Mouse (Mus musculus) midbrain, embryonic 10.5 days (tissue): ENCODE results near the gene Sumo3. TPM values are rescaled to one million over a fixed set of nuclear protein-coding genes. Genes with fewer than 3 reads are reported as not detected.

Experiments used
- DNase-seq: peaks from one replicate; pipeline ENCODE4 v3.0.0-alpha.2; 2017; ENCODE audit warnings: low spot score
- H3K27ac ChIP-seq: fragments of 300-500 bp; sonication (generic); replicated peaks from 2 replicates; pipeline ENCODE4 v1.5.1; 2016; ENCODE audit warnings: mild to moderate bottlenecking
- H3K27me3 ChIP-seq: fragments of 300-500 bp; sonication (generic); 2 replicates; pipeline ENCODE4 v1.6.1; 2016; ENCODE audit warnings: low read depth, mild to moderate bottlenecking; ENCODE audit not compliant: poor library complexity, severe bottlenecking
- H3K36me3 ChIP-seq: fragments of 300-500 bp; sonication (generic); 2 replicates; pipeline ENCODE4 v1.6.1; 2016; ENCODE audit warnings: mild to moderate bottlenecking, moderate library complexity
- H3K4me1 ChIP-seq: fragments of 300-500 bp; sonication (generic); 2 replicates; pipeline ENCODE4 v1.6.1; 2016
- H3K4me3 ChIP-seq: fragments of 300-500 bp; sonication (generic); 2 replicates; pipeline ENCODE4 v1.5.1; 2016; ENCODE audit warnings: mild to moderate bottlenecking, moderate library complexity
- H3K9me3 ChIP-seq: fragments of 300-500 bp; sonication (generic); replicated peaks from 2 replicates; pipeline ENCODE4 v1.6.1; 2016; ENCODE audit warnings: mild to moderate bottlenecking
- WGBS: fragments of 180-500 bp; shearing (Covaris S2); methylation state at CpG from one replicate; pipeline ENCODE4 v1.1.7; 2016; 5-methylcytosine and 5-hydroxymethylcytosine counted together
- polyA plus RNA-seq: library from polyadenylated mRNA; unstranded; fragments of >200 nt; fragmentation: Nextera tagmentation; extraction: Ambion mirVana; gene quantifications from 2 replicates; pipeline ENCODE4 v1.2.1, GENCODE M21; 2016

Sumo3 gene
- polyA plus RNA-seq, 1 experiment from 2014 or later = 403 TPM

- Histone ChIP-seq H3K36me3 (peaks cover 47% of the 10 kb centered on the region), H3K4me3 (peak overlapping the region; percentile 78), H3K9me3 (no peaks in the 10 kb centered on the region), H3K27ac (peak overlapping the region; percentile 90), H3K4me1 (peaks cover 33% of the 10 kb centered on the region), H3K27me3 (no peaks in the 10 kb centered on the region)
- peak; percentile 18 for DNase-seq
- 76% methylated on average over 8 of the region's 8 CpGs for WGBS
These were observed 15.6 kb downstream of the Sumo3 start for GRCm38 (mm10) chr10:77621546-77621945.

GRCm38 (mm10) chr10:77622055-77622988, 16.4 kb downstream of the Sumo3 start, which contains the start of gene Ube2g2:
Gene Ube2g2, plus strand, starts transcription at chr10:77622275.
- H3K36me3 ChIP-seq = peaks cover 42% of the 10 kb centered on the region
- no peaks in the 10 kb centered on the region for H3K9me3 ChIP-seq
- WGBS = under 1% methylated on average over 86 of the region's 96 CpGs
- H3K4me3 ChIP-seq = peak within 1 kb of the TSS; percentile 78
- H3K4me1 ChIP-seq = peaks cover 33% of the 10 kb centered on the region
- peak; percentile 88 for DNase-seq
- H3K27me3 ChIP-seq = no peaks in the 10 kb centered on the region
- H3K27ac ChIP-seq = peak within 1 kb of the TSS; percentile 90

- Histone ChIP-seq H3K4me3 (peak overlapping the region; percentile 78), H3K27ac (peak overlapping the region; percentile 90), H3K36me3 (peaks cover 35% of the 10 kb centered on the region), H3K9me3 (no peaks in the 10 kb centered on the region), H3K27me3 (no peaks in the 10 kb centered on the region), H3K4me1 (peaks cover 33% of the 10 kb centered on the region)
- DNase-seq = no peak
- WGBS = 21% methylated on average over 8 of the region's 8 CpGs
These were observed 17.2 kb downstream of the Sumo3 start for GRCm38 (mm10) chr10:77623069-77623492.

GRCm38 (mm10) chr10:77623639-77624400, 17.9 kb downstream of the Sumo3 start:
- H3K27me3 ChIP-seq = no peaks in the 10 kb centered on the region
- no peaks in the 10 kb centered on the region for H3K9me3 ChIP-seq
- 92% methylated on average over 10 of the region's 10 CpGs for WGBS
- peak overlapping the region; percentile 78 for H3K4me3 ChIP-seq
- H3K4me1 ChIP-seq = peaks cover 33% of the 10 kb centered on the region
- peaks cover 28% of the 10 kb centered on the region; the same call in 1 of the 2 replicates for H3K36me3 ChIP-seq
- DNase-seq = no peak
- H3K27ac ChIP-seq = peak overlapping the region; percentile 90

GRCm38 (mm10) chr10:77624570-77624995, 18.7 kb downstream of the Sumo3 start:
- H3K27ac ChIP-seq = no peak overlapping the region
- H3K4me1 ChIP-seq = peaks cover 33% of the 10 kb centered on the region
- H3K27me3 ChIP-seq = no peaks in the 10 kb centered on the region
- H3K9me3 ChIP-seq = no peaks in the 10 kb centered on the region
- H3K36me3 ChIP-seq = peaks cover 21% of the 10 kb centered on the region; the same call in 1 of the 2 replicates
- H3K4me3 ChIP-seq = no peak overlapping the region
- 87% methylated on average over 7 of the region's 7 CpGs for WGBS
- DNase-seq = no peak

GRCm38 (mm10) chr10:77626036-77626435, 20.1 kb downstream of the Sumo3 start:
- no peak for DNase-seq
- no peak overlapping the region for H3K4me3 ChIP-seq
- no peak overlapping the region for H3K27ac ChIP-seq
- no peaks in the 10 kb centered on the region for H3K9me3 ChIP-seq
- H3K4me1 ChIP-seq = peaks cover 33% of the 10 kb centered on the region
- H3K27me3 ChIP-seq = no peaks in the 10 kb centered on the region
- 85% methylated on average over 7 of the region's 7 CpGs for WGBS
- peaks cover 24% of the 10 kb centered on the region for H3K36me3 ChIP-seq

- 80% methylated on average over 7 of the region's 7 CpGs for WGBS
These were observed 20.7 kb downstream of the Sumo3 start for GRCm38 (mm10) chr10:77626591-77626990.

GRCm38 (mm10) chr10:77627497-77627896, 21.6 kb downstream of the Sumo3 start:
- H3K36me3 ChIP-seq = peaks cover 36% of the 10 kb centered on the region
- H3K27ac ChIP-seq = no peak overlapping the region
- 27% methylated on average over 2 of the region's 2 CpGs for WGBS
- no peaks in the 10 kb centered on the region for H3K27me3 ChIP-seq
- no peak overlapping the region for H3K4me3 ChIP-seq
- peak; percentile 74 for DNase-seq
- no peaks in the 10 kb centered on the region for H3K9me3 ChIP-seq
- H3K4me1 ChIP-seq = peaks cover 27% of the 10 kb centered on the region

More at GRCm38 (mm10) chr10:77626591-77626990, 20.7 kb downstream of the Sumo3 start:
- H3K36me3 ChIP-seq = peaks cover 29% of the 10 kb centered on the region
- H3K9me3 ChIP-seq = no peaks in the 10 kb centered on the region
- no peak for DNase-seq
- peaks cover 31% of the 10 kb centered on the region for H3K4me1 ChIP-seq
- no peaks in the 10 kb centered on the region for H3K27me3 ChIP-seq
- H3K4me3 ChIP-seq = no peak overlapping the region
- no peak overlapping the region for H3K27ac ChIP-seq

- no peak overlapping the region for H3K27ac ChIP-seq
- H3K36me3 ChIP-seq = peaks cover 49% of the 10 kb centered on the region
These were observed 23.3 kb downstream of the Sumo3 start for GRCm38 (mm10) chr10:77629163-77629562.

GRCm38 (mm10) chr10:77629970-77630369, 24.1 kb downstream of the Sumo3 start:
- peaks cover 51% of the 10 kb centered on the region for H3K36me3 ChIP-seq
- H3K27me3 ChIP-seq = no peaks in the 10 kb centered on the region
- H3K27ac ChIP-seq = no peak overlapping the region
- no peaks in the 10 kb centered on the region for H3K9me3 ChIP-seq
- WGBS = 100% methylated on average over 1 of the region's 1 CpGs
- no peak for DNase-seq
- H3K4me3 ChIP-seq = no peak overlapping the region
- peaks cover 12% of the 10 kb centered on the region for H3K4me1 ChIP-seq

More at GRCm38 (mm10) chr10:77629163-77629562, 23.3 kb downstream of the Sumo3 start:
- H3K4me1 ChIP-seq = peaks cover 16% of the 10 kb centered on the region
- DNase-seq = no peak
- H3K4me3 ChIP-seq = no peak overlapping the region
- no peaks in the 10 kb centered on the region for H3K27me3 ChIP-seq
- 96% methylated on average over 3 of the region's 3 CpGs for WGBS
- no peaks in the 10 kb centered on the region for H3K9me3 ChIP-seq

- DNase-seq = no peak
- WGBS = 84% methylated on average over 6 of the region's 6 CpGs
- H3K27ac ChIP-seq = no peak overlapping the region
- peaks cover 10% of the 10 kb centered on the region; the same call in 1 of the 2 replicates for H3K4me1 ChIP-seq
- H3K27me3 ChIP-seq = no peaks in the 10 kb centered on the region
- peaks cover 82% of the 10 kb centered on the region for H3K36me3 ChIP-seq
- H3K9me3 ChIP-seq = no peaks in the 10 kb centered on the region
- no peak overlapping the region for H3K4me3 ChIP-seq
These were observed 28.1 kb downstream of the Sumo3 start for GRCm38 (mm10) chr10:77634016-77634415.

- 83% methylated on average over 13 of the region's 13 CpGs for whole genome bisulfite sequencing
- no peak overlapping the region for H3K27ac ChIP-seq
These were observed 28.7 kb downstream of the Sumo3 start for GRCm38 (mm10) chr10:77634452-77635231.

More at GRCm38 (mm10) chr10:77634452-77635231, 28.7 kb downstream of the Sumo3 start:
- no peaks in the 10 kb centered on the region for H3K27me3 ChIP-seq
- no peak for DNase-seq
- no peak overlapping the region for H3K4me3 ChIP-seq
- peaks cover 86% of the 10 kb centered on the region for H3K36me3 ChIP-seq
- H3K4me1 ChIP-seq = peaks cover 10% of the 10 kb centered on the region; the same call in 1 of the 2 replicates
- no peaks in the 10 kb centered on the region for H3K9me3 ChIP-seq
